Mouse (Mus musculus) cerebellum, adult 2 months (tissue): ENCODE data around the gene Tceal9.

Experiments
- CTCF ChIP-seq: fragments of 200-500 bp; IDR thresholded peaks from 2 replicates; pipeline ENCODE4 v1.5.1; 2011; ENCODE audit warnings: low read depth, mild to moderate bottlenecking, control low read depth, low read length, moderate library complexity, borderline replicate concordance; ENCODE audit not compliant: insufficient read depth
- POLR2A ChIP-seq: fragments of 200-500 bp; IDR thresholded peaks from 2 replicates; pipeline ENCODE4 v1.6.1; 2011; ENCODE audit warnings: low read length, control low read depth, borderline replicate concordance; ENCODE audit not compliant: insufficient read depth

DNA sequence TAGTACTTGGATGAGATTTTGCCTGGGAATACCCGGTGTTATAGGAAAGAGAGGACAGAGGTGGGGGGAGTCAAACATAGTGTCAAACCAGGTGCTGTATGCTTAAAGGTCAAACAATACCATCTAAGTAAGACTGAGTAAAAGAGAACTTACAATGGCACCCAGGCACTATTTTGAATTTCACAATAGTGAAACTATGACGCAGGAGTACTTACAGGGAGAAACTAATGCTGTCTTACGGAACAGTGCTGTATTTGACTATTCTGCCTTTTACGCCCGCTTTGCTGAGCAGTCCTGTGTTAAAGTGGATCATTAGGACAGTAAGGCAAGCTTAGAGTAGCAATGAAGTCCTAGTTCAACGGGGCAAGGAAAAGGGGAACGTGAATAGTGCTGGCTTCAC lies 32.7 kb downstream of the Tceal9 start:
- TF ChIP-seq CTCF (no peak), POLR2A (no peak)
